Mouse (Mus musculus): ENCODE data around the gene Cxcl10.

Gene Cxcl10

GRCm38 (mm10) chr5:92318596-92318995 lies 30.1 kb downstream of the Cxcl10 start:
- DNase-seq (ENCODE audit: low spot score) = no peak

GRCm38 (mm10) chr5:92318119-92318518 lies 30.6 kb downstream of the Cxcl10 start:
- no peak for DNase-seq (ENCODE audit: low spot score)

- no peak for DNase-seq (ENCODE audit: low spot score)
Observed at GRCm38 (mm10) chr5:92313776-92314175, 34.9 kb downstream of the Cxcl10 start.

GRCm38 (mm10) chr5:92312046-92312715 lies 36.5 kb downstream of the Cxcl10 start:
- DNase-seq (ENCODE audit: low spot score) = peak; percentile 37

GRCm38 (mm10) chr5:92309681-92310511 lies 38.8 kb downstream of the Cxcl10 start, which contains the start of gene Sdad1:
Gene Sdad1 (minus strand): TSS chr5:92310479.
- DNase-seq (ENCODE audit: low spot score) = peak; percentile 73

- no peak for DNase-seq (ENCODE audit: low spot score)
Observed at GRCm38 (mm10) chr5:92304291-92304690, 44.4 kb downstream of the Cxcl10 start.

- no peak for DNase-seq (ENCODE audit: low spot score)
Observed at GRCm38 (mm10) chr5:92302149-92302840, 46.4 kb downstream of the Cxcl10 start.

Data from urinary bladder, postnatal 10 days (tissue).